Mouse (Mus musculus) retina, adult 2 months (tissue): ENCODE results near the gene Cep170b.

Experiments used
- DNase-seq: peaks from one replicate; pipeline ENCODE4 v3.0.0-alpha.2; 2012; ENCODE audit warnings: low read depth, low spot score

The Cep170b gene

DNA sequence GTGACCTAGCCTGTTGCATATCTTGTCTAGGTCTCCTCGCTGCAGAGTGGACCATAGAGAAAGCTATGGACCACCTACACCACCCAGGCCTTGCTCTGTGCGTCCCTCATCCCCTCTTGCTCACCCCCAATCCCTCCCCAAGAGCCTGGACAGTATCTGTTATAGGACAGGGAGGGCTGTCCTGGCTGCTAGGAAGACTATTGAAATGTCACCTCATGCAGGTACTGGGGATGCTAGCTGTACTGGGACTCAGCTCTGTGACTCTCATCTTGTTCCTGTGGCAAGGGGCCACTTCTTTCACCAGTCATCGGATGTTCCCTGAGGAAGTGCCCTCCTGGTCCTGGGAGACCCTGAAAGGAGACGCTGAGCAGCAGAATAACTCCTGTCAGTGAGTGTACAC, 42.9 kb downstream of the Cep170b start:
- DNase-seq: no peak

DNA sequence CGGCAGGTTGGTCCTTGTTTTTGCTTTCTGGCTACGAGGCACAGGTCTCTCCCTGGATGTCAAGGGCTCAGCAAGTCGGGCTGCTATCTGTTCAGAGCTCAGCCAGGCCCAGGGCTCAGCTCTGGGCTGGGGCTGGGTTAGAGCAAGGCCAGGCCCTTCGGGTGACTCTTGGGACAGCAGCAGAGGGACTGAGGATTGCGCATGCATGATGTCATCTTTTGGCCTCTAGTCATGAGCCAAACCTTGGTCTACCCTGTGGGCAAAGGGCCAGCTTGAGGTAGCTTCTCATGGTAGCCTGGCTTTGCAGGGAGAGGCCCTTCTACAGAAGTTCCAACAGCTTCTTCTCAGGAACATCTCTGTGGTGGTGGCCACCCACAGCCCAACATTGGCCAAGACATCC, 43.9 kb downstream of the Cep170b start:
- no peak for DNase-seq

DNA sequence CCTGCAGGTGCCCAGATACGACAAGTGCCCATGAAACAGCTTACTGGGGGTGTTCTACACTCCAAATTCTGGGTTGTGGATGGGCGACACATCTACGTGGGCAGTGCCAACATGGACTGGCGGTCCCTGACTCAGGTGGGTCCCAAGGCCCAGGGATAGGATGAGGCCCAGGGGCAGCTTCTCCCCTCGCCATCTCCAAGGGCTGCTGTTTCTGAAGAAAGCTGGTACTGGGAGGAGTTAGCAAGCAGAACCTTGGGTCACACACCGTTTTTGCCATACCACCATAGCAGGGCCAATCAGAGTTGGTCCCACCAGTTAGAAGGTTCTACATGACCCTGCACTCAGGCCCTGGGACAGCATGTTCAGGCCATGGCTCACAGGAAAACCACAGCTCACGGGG, 44.7 kb downstream of the Cep170b start:
- no peak for DNase-seq

DNA sequence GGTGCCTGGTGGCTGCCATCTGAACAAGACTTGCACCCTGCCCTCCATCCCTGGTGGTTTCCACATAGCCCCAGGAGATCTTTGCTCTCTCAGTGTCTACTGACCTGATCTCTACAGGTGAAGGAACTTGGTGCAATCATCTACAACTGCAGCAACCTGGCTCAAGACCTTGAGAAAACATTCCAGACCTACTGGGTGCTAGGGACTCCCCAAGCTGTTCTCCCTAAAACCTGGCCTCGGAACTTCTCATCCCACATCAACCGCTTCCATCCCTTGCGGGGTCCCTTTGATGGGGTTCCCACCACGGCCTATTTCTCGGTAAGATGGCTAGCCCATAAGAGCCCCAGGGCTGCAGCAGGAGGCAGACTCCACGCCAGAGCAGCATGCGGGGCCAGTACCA, 46.3 kb downstream of the Cep170b start:
- DNase-seq: no peak

DNA sequence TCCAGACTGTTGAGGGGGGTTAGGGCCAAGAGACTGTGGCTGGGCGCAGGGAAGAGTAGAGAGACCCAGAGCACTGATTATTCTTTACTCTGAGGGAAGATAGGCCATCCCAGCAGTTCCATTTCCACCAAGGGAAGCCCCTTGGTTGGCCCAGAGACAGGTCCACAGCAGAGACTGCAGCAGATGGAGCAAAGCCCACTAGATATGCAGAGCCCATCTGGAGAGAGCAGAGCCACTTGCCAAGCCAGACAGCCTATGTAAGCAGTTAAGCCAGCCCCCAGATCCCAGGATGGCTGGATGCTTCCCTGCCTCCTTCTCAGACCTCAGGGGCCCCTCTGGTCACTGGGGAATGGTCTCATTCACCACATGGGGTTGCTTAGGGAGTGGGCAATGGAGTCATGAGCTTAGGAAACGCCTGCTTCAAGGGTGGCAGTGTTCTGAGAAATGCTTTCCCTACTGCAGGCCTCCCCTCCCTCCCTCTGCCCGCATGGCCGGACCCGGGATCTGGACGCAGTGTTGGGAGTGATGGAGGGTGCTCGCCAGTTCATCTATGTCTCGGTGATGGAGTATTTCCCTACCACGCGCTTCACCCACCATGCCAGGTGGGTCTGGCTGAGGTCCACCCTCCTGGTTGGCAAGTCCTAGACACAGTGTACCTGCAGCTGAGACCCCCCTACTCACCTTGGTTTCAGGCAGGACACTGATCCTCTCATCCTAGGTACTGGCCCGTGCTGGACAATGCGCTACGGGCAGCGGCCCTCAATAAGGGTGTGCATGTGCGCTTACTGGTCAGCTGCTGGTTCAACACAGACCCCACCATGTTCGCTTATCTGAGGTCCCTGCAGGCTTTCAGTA, 47.0 kb downstream of the Cep170b start:
- no peak for DNase-seq

DNA sequence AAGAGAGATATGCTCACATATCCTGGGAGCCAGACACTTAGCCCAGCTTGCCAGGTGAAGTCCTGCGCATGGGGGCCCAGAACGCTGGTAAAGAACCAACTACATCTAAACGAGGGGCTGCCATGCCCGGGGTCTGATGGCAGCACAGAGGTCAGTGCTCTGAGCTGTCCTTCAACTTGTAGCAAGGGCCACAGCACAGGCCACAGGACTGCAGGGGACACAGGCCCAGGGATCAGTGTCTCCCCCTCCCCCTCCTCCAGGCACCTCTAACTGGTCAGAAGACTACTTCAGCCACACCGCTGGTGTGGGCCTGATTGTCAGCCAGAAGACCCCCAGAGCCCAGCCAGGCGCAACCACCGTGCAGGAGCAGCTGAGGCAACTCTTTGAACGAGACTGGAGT, 47.9 kb downstream of the Cep170b start:
- no peak for DNase-seq

DNA sequence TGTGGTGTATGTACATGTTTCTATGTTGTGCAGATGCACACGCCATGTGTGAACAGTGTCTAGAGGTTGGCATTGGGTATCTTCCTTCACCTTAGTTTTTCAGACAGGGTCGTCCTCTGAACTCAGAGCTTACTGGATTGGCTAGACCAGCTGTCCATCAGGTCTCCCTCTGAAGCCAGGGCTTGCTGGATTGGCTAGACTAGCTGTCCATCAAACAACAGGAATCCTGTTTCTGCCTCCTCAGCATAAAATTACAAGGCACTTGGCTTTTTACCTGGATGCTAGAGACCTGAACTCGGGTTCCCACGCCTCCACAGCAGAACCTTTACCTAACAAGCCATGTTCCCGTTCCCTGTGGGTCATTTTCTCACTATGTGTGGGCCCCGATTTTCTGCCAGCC, 48.8 kb downstream of the Cep170b start:
- DNase-seq: no peak

DNA sequence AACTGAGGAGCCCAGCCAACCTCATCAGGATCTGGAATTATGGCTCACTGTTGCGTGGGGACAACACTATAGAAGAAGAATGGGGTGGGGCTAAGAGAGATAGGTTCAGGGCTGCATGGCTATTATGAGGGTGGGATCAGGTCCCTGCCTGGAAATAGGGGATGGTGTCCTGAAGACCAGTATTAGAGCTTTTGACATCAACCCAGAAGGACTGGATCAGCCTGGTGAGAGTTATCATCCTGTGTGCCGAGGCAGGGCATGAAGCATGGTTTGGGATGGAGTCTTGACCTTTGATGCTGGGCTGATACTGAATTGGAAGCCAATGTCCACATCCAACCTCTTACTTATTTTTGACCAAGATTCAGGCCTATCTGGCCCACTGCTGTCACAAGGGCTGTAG, 49.5 kb downstream of the Cep170b start:
- no peak for DNase-seq

DNA sequence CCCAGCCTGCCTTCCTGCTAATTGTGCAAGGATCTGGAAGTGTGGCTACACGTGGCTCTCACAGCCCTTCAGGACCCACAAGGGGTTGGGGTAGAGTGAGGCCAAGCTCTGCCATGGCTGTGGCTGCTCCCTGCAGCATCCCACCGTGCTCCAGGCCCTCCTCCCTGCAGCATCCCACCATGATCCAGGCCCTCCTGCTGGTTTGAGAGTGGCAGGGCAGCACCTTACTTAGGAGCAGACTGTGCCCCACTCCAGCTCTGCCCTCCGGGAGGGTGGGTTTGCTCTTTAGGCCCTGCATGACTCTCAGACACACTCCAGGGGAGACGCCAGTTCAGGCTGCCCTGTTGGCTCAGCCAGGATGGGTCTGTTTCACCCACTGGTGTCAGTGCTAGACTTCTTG, 50.1 kb downstream of the Cep170b start:
- DNase-seq: no peak

DNA sequence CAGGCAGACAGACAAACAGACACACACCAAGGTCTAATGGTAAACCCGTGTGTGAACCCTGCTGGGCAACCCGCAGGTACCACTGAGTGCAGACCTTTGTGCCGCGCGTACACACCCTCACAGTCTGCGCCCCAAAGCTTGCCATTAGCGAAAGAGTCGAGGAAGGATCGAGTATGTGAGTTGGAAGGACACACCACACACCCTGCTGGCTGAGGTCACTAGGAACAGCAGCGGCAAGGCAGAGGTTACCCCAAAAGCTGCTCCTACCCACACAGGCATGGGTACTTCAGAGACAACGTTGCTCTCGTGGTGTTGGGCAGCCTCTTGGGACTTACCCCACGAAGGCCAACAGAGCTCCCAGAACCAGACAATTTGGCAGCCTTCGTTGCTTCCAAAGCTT, 52.1 kb downstream of the Cep170b start:
- DNase-seq: no peak

DNA sequence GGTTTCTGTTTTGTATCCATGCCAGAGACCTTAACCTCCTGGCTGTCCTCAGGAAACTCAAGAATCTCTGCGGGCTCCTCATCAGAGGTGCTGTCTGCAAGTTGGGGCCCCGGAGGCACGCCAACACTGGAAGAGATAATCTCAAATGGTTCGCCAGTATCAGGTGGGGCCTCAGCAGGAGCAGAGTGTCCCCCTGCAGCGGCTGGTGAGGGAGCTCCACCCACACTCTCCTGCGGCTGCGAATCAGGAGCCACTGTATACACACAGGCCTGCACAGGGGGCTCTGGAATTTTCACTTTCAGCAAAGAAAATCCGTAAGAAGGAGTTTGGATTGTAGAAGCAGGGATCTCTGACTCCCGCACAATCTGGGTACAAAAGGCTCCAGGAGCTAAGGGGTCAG, 53.1 kb downstream of the Cep170b start:
- no peak for DNase-seq

DNA sequence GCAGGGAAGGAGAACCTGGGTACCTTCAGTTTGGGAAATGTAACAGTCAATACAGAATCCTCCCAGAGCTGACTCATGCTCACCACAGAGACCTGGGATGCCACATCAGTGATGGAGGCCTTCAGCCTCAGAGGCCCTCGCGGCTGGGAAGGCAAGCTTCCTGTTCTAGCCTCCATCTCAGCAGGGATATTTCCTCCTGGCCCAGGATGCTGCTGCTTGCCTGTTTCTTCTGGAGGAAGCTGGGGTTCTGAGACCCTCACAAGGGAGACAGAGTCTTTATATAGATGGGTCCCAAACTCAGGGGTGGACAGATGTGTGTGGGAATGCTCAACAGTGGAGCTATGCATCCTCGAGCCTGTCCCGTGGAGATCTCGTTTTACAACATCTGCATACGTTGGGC, 53.8 kb downstream of the Cep170b start:
- DNase-seq: no peak

DNA sequence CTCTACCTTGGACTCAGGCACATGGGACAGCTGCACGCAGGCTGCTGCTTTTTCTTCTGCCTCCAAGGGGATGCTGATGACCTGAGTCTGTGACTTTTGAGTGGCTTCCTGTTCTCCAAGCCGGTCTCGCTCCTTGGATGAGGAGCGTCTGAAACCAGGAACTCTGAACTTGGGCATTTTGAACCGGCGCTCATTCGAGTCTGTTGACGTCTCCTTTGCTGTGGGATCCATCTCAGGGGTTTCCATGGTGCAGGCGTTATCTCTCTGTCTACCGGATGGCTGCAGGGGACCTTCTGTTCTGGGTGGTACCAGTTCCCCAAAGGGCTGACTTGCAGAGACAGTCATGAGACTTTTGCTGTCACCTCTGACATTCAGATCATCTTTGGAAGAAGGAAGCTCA, 54.2 kb downstream of the Cep170b start:
- DNase-seq: no peak

DNA sequence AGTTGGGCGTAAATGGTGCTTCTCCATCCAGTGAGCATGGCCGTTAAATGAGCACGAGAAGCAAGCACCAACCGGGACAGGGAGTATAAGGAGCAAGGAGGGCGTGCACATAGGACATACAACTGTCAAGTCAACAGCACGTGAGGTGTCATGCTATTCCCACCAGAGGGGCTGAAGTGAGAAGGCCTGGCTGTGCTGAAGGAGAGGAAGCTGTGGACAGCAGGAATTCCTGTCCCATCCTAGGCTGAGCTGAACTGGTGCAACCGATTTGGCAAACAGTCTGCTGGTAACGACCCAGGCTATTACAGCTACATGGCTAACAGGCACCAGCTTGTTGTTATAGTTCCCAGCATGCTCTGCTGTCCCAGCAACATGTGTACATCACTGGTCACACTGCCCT, 70.8 kb downstream of the Cep170b start:
- DNase-seq: no peak

DNA sequence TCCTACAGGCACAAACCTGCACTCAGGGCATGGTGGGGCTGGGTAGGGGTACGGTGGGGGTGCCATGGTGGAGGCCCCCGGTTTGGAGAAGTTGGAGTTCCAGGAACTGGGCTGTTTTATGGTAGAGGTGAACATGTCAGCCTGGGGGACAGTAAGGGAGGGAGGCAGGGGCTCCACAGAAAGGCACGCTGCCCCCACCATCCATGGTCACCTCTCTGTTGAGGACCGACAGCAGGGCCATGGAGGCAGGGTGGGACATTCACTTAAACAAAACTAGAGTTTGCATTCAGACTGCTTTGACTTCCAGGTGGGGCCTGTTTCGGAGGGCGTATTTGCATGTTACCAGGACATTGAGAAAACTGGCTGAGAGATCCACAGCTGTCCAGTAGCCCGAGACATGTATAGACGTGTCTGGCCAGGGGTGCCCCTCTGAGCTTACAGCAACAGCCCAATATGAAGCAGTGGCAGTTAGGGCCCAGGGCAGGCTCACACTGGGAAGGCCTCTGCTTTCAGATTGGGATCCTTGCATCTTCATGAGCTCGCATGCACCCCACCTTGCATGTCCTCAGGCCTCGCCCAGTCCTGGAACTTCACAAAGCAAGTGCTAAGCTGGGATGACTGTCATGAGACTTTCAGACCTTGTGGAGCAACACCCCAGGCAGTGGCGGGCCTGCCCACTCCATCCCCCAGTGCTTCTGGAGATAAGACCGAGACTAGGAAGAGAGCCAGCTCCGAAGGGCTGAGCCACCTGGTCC, 73.5 kb downstream of the Cep170b start:
- no peak for DNase-seq

DNA sequence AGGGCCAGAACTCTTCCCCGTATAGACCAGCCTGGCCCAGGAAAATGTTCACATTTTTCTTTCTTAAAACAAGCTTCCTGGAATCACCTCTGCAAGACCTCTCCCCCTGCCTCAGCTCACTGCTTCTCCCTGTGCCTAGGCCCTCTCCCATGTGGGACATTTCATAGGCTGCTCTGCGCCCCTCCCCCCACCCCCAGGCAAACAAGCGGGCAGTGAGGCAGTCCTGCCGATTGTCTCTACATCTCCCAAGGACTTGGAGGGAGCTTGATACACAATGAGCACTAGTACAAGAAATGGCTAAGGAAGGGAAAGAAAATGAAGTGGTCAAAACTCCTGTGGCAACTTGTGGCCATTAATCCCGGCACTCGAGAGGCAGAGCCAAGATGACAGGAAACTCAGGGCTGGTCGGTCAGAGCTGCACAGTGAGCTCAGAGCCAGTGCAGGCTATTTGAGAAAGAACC, 74.1 kb downstream of the Cep170b start:
- no peak for DNase-seq

DNA sequence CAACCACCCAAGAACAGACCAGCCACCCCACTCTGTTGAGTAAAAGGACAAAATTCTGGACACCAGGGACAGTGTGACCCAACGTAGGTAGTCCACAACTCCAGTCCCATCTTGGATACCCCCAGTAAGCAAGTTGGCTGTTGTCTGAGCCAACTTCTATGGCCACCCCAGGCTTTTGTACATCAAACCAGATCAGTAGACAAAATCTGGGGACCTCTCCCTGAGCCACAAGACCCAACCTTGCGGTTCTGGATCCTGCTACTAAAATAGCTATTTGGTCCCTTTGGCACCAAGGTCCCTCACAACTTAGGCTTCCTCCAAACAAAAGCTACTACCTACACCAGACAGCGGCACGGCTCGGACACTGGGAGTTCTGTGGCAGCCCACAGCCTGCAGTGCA, 74.7 kb downstream of the Cep170b start:
- no peak for DNase-seq

DNA sequence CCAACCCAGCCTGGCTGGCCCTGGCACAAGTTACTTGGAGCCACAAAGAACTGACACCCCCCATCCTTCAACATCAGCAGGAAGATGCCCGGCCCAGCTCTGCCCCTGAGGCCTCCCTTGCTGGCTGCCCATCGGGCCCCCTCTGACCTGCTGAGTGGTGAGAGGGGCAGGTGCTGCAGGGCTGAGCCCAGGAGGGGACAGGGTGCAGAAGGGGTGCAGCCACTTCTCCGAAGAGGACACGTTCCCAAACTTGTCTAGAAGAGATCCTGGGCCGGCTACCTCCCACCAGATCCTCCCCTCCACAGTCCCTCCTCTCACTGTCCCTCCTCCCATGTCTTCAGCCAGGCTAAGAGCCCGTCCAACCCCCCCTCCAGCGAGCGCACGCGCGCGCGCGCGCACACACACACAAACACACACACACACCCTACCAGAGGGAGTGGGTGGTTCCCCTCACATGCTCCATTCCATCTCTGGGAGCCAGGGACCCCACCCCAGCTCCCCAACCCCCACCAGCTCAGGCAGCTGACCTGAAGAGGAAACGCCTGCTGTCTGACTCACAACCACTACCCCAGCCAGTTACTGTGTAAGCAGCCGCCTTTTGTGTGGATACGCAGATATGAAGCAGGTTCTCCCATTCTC, 75.3 kb downstream of the Cep170b start:
- no peak for DNase-seq
